Mouse (Mus musculus): ENCODE data around the gene Dnajc25.

Dnajc25 gene

DNA sequence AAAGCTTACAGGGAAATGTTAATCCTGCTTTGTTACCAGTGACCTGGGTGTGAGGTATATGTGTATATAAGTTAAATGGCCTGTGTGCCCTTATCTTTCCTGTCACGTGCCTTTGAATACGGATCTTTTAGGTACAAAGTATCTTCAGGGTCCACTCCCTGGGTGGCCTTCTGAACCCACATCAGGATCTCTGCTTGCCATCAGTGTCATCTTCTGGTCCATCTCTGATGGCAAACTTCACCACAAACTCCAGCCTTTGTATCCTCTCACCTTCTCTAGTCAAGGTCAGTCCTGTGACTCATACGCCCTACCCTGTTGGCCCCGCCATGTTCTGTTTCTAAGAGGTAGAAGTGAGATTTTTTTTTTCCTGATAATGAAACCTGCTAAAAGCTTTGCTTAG, at the start of gene Dnajc25:
Gene Dnajc25, plus strand, starts transcription at position 301 of the 400 bp plus-strand sequence.
- no peak for DNase-seq

DNA sequence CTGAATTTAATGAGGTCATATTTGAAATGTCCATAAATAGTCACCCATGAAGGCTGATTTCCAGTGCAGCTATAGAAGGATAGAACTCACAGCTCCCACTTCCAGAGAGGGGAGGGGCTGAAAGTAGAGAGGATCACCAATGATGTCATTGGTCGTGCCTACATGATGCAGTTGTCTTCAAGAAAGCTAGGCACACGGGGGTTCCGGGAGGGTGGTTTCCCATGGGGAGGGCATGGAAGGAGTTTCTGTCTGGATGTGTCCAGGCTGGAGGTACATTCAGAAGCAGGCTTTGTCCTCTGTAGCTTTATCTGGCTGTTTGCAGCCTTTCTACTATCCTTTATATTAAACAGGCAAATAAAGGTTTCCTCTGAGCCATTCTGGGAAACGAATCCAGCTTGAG, 46.5 kb upstream of the Dnajc25 start:
- no peak for DNase-seq

DNA sequence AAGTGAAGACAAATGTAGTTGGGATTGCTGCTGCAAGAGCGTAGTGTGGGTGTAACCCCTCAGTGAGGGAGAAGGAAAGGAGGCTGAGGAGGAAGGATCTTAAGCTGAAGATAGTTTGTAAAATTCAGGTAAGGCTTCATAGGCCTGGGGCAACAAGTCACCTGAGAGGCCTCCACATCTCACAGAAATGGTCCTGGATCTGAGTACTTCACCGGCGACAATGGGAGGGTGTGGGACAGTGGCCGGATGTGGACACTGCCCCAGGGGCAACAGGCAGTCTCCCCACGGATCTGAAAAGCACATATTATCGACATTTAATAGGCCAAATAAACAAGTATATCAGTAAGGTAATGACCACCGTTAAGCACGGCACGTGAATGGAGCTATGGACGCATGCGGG, 42.2 kb upstream of the Dnajc25 start:
- no peak for DNase-seq

DNA sequence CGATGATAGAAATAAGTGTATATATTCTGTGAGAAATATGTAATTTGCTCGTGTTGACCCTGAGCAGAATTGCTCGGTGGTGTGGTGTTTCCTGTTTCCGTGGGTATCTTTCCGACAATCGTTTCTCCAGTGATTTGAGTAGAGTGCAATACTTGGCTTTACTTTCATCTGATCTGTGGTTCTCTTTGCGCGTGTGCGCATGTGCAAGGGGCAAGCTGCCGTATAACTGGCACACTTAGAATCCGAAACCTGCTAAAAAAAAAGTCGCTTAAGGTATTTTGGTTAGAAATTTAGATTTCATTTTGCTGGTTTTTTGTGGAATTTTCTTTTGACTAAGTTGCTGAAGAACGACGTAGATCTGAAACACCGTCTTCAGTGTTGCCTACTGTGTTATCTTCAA, 33.1 kb upstream of the Dnajc25 start:
- DNase-seq = no peak

DNA sequence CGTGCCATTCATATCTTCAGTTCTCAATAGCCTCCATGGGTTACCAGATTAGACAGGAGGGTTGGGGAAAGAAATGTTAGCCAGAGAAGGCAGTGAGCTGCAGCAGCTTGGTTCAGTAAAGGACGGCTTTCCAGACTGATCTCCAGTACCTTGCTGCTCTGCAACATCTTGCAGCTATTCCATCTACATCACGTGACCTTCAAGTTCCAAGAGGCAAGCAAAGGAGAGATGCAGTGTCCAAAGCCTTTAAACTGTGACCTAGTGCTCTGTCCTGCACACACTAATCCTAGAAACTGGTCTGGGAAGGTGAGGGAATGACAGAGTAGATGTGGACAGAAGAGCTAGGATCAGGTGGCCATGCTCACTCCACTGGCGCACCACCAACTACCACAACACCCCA, 31.6 kb upstream of the Dnajc25 start:
- DNase-seq = no peak

DNA sequence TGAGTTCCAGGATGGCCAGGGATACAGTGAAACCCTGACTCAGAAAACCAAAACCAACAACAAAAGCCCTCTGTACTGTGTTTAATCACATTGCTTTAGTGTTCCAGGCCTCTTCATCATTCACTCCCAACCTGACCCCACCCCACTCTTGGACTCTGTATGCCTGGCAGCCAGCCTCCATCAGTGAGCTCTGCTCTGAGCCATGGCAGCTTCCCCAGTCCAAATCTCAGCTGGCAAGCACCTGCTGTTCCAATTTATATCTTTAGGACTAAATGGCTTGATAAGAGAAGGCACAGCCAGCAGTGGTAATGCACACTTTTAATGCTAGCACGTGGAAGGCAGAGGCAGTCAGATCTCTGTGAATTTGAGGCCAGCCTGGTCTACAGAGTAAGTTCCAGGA, 29.7 kb upstream of the Dnajc25 start:
- no peak for DNase-seq

DNA sequence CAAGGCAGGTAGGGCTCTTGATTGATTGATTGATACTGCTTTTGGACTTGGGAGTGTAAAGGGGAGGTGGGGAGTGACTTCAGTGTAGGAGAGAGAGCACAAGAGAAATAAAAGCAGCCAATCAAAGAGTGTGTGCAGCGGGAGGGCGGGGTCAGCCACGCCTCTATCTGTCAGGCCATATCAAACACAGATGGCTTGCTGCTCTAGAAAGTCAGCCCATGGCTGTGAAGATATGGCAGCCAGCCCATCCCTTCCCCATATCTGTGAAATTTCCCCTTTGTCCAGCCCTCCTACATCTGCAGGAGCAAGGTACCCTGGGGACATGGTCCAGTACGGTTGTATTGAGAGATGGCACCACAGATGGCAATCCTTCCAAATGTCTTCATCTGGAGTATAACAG, 24.2 kb upstream of the Dnajc25 start:
- DNase-seq = no peak

DNA sequence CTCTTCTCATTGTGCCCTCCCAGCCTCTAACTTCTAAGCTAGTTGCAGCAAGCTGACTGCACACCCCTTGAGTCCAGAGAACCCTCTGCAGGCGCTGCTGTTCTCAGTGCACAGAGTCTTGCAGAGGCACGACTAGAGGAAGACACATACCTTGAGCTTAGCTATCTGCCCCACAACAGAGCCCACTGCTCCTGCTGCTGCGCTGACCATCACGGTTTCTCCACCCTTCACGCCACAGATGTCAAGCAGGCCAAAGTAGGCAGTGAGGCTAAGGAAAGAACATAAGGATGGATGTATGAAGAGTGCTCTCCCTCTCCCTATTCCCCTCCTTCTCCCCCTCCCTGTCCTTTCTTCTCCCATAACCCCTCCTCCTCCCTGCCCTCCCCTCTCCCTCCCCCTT, 19.2 kb upstream of the Dnajc25 start:
- no peak for DNase-seq

DNA sequence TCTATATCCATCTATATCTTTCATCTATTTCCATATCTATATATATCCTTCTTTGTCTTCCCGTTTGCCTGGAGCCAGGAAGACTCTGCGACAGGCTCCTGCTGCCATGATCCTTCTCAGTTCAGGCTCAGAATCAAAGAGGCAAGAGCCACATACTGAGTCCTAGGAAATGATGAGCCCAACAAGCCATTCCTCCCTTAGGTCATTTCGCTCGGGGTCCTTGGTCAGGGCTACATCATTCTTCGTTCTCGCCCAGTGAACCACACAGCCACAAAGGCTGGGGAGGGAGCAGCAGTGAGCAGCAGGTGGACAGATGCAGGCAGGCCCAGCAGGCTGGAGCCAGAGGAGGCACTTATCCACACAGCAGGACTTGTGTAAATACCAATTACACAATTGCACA, 13.4 kb upstream of the Dnajc25 start:
- DNase-seq = no peak

DNA sequence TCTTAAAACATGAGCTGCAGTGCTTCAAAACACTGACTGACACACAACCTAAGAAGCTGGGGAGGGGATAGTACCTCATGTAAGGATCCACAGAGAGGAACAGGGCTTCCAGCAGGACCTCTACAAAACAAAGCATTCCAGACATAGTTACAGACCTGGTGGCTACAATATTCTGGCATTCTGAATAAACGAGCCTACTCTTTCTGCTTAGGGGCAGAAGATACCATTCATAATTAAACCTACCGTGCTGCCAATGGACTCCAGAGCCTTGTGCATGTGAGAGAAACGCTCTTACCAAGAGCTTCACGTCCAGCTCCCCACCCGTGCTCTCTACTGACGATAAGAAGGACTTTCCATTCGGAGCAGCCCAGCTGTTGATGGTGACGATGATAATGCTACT, 12.1 kb upstream of the Dnajc25 start:
- DNase-seq = no peak

DNA sequence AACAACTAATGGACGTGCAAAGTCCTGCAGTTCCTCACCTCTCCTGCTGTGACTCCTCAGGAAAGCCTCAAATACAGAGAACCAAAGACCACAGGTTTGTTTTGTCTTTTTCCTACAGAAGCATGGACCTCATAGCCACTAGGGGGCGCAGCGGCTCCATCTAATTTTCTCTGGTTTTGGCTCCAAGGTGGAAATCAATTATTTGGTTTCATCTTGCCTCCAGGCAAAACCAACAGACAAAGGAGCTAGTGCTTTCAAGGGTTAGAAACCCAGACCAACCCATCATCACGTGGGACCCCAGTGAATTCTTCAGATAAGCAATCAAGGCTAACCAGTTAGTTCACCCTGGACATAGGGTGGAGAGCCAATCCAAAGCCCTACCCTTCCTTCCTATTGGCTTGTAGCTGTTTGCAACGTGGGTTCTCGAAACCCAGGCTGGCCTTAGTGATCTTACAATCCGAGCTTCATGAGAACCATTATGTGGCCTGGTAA, 9.7 kb upstream of the Dnajc25 start:
- peak; percentile 54 for DNase-seq

DNA sequence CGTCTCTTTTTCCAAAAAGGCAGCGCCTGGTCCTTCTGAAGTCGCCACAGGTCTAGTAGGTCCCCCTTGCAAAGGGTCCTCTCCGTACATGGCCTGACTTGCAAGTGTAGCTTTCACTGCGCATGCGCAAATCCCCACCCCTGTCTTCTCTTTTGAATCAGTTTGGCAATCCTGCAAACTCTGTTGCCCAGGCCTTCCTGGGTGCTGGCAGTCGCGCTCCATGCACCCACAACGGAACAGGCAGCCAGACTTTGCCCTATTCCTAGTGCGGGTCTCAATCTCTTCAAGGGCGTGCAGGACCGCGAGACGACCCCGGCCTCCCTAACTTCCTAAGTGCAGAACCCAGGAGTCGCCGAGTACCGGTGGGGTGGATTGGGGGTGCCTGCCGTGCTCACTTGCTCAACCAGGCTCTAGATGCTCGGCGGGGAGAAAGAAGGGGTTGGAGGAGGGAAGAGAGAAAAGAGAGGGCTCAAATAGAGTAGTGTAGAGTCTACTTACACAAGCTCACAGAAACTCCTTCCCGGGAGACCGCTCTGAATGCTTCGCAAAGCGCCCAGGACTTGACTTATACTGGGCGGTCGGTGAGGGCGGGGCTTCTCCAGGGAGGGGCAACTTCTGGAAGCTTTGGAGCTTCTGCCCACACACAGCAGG, 8.2 kb upstream of the Dnajc25 start, which contains the start of gene Ptgr1:
Gene Ptgr1, minus strand, starts transcription at position 580 of the 651 bp plus-strand sequence.
- DNase-seq = peak; percentile 63

DNA sequence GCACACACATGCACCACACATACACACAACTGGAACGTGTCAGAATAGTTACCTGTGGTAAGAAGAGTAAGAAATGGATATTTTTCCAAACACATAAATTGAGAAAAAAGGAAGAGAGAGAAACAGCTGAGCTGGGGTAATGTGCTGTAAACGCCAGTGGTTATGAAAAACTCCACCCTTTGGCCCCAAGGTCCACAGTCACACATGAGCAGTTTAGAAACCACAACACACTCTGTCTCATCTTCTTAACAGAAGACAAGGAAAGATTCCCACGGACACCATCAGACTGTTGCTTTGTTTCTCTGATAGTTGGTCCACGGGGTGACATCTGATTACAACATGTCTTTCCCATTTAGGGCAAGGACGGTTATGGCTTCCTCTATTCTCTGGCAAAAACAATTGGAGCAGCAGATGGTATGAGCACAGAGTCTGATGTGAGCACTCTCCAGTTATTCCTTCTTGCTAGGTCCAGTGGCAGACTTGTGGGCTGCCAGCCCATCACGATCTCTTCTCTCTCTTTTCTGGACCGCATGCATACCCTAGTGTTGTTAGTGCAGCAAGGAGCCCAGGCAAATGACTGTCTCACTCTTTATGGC, 5.5 kb upstream of the Dnajc25 start:
- no peak for DNase-seq

DNA sequence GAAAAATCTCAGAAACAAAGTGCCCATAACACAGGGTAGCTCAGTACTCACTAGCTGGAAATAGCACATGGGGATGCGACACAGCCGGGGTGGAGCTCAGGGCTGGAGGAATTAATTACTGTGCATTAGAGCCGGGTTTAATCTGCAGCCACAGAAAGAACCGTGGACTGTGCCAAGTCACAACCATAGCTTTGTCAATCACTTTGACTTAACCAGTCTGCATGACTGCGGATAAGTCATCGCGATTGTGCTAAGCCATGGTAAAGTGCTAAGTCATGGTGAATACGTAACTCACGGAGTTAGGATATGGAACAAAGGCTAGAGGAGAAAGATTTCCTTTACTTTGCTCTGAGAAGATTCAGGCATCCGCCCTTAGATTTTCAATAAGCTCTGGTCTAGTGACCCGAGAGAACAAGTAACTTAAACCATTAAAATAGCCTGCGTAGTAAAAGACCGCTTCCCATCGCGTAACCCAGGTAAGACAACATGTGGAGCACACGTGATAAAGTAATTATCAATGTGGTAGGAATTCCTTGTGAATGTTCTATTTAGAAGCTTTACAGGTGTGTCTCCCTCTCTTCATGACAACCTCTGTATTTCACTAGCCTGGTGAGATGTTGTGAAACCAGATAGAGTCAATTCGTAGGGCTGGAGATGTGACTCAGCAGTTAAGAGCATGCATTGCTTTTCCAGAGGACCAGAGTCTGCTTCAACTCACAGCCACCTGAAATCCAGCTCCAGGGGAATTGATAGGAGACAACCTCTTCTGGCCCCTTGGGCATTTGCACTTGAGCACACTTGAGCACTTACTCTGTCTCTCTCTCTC, 4.0 kb upstream of the Dnajc25 start:
- DNase-seq = no peak

DNA sequence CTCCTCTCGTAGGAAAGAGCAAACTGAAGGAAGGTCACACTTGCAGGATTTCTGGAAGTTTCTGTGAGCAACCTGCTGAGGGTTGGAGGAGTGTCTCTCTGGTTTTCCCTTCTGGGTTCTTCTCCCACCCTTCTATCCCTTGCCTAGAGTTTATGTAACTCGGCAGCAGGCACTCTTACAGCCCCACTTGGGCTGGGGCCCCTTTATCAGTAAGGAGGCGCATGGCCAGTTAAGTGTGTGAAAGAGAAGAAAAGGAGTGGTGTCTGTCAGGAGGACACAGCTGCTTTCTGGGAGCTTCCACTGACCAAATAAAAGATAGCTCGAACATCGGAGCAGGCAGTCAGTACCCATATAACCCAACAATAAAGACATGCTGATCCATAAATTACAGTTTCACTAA, 2.7 kb upstream of the Dnajc25 start:
- no peak for DNase-seq

DNA sequence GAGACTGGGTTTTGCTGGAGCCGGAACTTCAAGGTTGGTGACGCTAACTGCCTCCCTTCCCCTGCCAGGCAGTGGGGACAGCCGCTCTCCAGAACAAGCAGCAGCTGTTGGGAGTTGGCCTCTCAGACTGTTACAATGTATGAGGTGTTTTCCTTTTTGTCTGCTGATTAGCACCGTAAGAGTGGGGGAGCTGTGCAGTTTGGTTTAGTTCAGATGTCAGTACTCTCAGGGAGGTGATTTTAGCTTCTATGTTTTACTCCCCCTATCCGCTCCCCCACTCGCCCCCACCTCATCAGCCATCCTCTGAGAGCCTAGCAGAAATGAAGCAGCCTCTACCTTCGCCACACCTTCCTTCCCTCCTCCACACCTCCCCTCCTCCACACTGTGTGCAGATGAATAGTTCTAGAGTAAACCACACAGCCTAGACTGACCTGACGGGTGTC, 410 bp downstream of the Dnajc25 start:
- DNase-seq = no peak

DNA sequence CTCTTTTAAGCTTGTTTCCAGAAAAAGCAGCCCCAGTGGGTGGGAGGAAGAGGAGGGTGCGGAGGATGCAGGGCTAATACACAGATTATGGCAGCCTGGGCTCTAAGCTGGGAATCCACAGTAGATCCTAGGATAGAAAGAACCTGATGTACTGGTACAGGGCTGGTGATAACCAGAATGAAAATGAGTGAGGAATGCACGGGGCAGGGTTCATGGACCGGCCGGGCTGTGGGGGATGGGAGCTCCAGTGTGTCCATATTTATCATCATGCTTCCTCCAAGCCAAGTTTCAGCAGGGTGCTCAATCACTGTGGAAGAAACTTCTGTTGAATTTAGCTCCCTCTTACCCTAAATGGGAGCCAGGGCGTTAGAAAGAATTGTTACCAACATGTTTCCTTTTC, 2.2 kb downstream of the Dnajc25 start:
- no peak for DNase-seq

DNA sequence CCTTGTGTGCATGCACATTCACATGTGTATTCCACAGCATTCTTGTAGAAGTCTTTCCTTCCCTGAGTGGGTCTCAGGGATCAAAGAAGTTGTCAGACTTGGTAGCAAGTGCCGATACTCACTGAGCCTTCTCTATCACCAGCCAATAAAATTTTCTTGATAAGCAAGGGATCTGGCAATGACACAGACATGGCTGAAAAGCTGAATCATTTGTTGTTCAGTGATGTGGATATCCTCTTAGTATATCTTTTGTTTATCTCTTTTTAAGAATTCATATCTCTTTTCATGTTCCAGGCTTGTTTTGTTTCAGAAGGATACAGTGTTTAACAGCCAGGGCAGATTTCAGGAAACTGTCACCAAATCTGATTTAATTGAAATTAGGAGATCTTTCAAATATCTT, 3.8 kb downstream of the Dnajc25 start:
- DNase-seq = no peak

DNA sequence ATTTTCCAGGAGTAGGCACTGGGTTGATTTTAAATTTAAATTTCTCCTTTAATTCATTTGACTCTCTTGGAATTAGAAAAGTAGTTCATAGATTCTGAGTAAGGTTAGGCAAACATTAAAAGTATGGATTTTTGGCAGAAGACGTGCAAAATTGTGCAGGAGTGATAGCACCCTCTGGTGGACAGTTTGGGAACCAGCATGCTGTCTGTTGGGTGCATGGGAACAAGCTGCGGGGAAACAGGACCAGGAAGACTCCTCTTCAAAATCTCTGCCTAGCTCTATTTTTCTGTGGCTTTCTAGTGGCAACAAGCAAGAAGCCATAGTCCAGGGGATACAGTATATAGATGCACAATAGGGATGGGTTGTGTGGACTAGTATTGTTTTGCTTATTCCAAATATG, 4.8 kb downstream of the Dnajc25 start:
- DNase-seq = peak; percentile 72

DNA sequence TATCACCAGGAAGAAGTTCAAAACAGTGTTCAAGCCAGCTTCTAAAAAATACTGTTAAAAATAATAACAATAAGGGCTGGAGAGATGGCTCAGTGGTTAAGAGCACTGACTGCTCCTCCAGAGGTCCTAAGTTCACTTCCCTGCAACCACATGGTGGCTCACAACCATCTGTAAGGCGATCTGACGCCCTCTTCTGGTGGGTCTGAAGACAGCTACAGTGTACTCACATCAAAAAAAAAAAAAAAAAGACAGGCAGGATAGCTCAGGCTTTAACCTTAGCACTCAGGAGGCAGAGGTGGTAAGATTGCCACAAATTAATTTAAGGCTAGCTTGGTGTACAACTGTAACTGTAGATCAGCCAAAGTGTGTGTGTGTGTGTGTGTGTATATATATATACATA, 5.8 kb downstream of the Dnajc25 start:
- no peak for DNase-seq

DNA sequence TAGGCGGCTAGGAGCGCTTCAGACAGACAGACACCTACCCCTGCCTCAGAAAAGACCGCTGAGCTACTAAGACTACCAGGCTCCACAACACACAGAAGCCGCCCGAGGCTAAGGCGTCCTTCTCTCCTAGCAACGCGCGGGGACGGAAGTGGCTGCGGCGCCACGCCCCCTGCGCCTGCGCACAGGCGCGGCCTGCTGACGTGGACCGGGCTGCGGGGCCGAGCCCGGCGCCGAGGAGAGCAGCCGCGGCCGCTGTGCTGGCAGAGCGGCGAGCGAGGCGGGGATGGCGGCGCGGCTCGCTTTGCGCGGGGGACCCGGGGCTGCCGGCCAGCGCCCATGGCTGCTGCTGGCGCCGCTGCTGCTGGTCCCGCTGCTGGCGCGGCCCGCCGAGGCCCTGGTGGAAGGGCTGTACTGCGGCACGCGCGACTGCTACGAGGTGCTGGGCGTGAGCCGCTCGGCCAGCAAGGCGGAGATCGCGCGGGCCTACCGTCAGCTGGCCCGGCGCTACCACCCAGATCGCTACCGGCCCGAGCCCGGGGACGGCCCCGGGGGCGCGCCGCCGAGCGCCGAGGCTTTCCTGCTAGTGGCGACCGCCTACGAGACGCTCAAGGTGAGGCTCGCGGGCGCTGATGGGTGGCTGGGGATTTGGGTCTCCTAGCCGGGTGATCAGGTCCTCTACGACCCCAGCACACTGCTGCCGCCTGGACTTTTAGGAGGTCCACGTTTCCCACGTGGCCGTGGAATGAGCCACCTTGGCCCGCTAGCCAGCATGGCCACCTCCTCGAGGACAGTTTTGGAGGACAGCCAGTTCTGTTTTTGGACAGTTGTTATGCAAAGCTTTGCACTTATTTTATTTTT, 8.3 kb downstream of the Dnajc25 start, which contains the start of gene Gm20503:
Gene Gm20503, plus strand, starts transcription at position 263 of the 858 bp plus-strand sequence.
- peak; percentile 94 for DNase-seq

DNA sequence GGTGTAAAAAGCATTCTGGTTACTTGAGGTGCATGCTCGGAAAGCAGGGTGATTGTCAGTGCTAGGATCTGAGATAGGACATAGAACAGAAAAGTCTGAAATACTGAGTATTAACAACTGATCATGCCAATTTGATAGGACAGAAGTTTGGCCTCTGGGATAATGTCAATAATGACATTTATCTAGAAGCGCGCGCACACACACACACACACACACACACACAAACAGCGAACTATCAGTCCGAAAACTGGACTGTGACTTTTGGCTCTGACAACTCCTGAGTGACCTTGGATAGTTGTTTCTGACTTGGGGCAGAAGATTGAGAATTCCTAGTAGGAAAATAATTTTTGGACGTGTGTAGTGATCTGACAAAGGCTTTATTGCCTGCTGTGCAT, 8.9 kb downstream of the Dnajc25 start:
- no peak for DNase-seq

DNA sequence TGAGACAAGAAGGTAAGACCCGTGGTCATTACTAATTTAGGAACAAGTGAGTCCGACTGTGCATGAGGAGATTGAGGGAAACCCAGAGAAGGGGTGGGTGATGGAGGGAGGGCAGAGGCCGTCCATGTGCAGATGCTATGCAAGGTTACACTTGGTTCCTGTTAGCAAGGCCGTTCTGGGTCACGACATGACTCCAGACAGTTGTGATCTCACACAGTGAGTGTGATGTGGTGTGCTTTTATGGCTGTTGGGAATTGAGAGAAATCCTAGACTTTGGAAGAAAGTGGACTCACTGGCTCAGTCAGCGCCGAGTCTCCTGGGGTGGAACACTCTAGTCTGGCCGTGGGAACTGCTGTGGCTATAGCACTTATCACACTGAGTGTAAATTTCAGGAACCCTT, 11.3 kb downstream of the Dnajc25 start:
- DNase-seq = no peak

Measured in right cerebral cortex, postnatal 25 days (tissue).